Mouse (Mus musculus) forebrain, embryonic 14.5 days (tissue): ENCODE results near the gene Dmrt1. TPM values are rescaled to one million over a fixed set of nuclear protein-coding genes. Genes with fewer than 3 reads are reported as not detected.
"Not testable (repeated sequence)": the region's sequence is repeated elsewhere in the genome, so short reads cannot be mapped to it uniquely, and the experiment has no call there.

Experiments used
- ATAC-seq: fragments of 200-750 bp; cut with Nextera tagmentation; 2 replicates; pipeline ENCODE4 v1.8.0; 2017; ENCODE audit warnings: mild to moderate bottlenecking, moderate library complexity
- DNase-seq: peaks from one replicate; pipeline ENCODE4 v3.0.0-alpha.2; 2015; ENCODE audit warnings: low spot score
- H3K27ac ChIP-seq: fragments of 300-500 bp; sonication (generic); 2 replicates; pipeline ENCODE4 v1.5.1; 2014; ENCODE audit warnings: low read depth, mild to moderate bottlenecking, control low read depth, low read length, moderate library complexity
- H3K27me3 ChIP-seq: fragments of 300-500 bp; sonication (generic); replicated peaks from 2 replicates; pipeline ENCODE4 v1.6.1; 2014; ENCODE audit warnings: low read length, control low read depth, mixed read lengths; ENCODE audit not compliant: control insufficient read depth, insufficient read depth
- H3K36me3 ChIP-seq: fragments of 300-500 bp; sonication (generic); 2 replicates; pipeline ENCODE4 v1.6.1; 2014; ENCODE audit warnings: low read length, control low read depth; ENCODE audit not compliant: control insufficient read depth, insufficient read depth
- H3K4me1 ChIP-seq: fragments of 300-500 bp; sonication (generic); 2 replicates; pipeline ENCODE4 v1.6.1; 2014; ENCODE audit warnings: antibody characterized with exemption, low read length, control low read depth; ENCODE audit not compliant: control insufficient read depth, insufficient read depth
- H3K4me2 ChIP-seq: fragments of 300-500 bp; sonication (generic); 2 replicates; pipeline ENCODE4 v1.6.1; 2014; ENCODE audit warnings: mild to moderate bottlenecking, control low read depth, low read length
- H3K4me3 ChIP-seq: fragments of 300-500 bp; sonication (generic); 2 replicates; pipeline ENCODE4 v1.5.1; 2014; ENCODE audit warnings: low read depth, low read length, control low read depth
- H3K9ac ChIP-seq: fragments of 300-500 bp; sonication (generic); 2 replicates; pipeline ENCODE4 v1.6.1; 2014; ENCODE audit warnings: mild to moderate bottlenecking, low read length, control low read depth, moderate library complexity
- H3K9me3 ChIP-seq: fragments of 300-500 bp; sonication (generic); replicated peaks from 2 replicates; pipeline ENCODE4 v1.6.1; 2016; ENCODE audit warnings: low read length, control low read depth, mixed read lengths; ENCODE audit not compliant: control insufficient read depth
- WGBS: fragments of 180-500 bp; shearing (Covaris S2); extraction: QIAGEN DNeasy Blood & Tissue Kit; methylation state at CpG from one replicate; pipeline ENCODE4 v1.1.7; 2014; 5-methylcytosine and 5-hydroxymethylcytosine counted together
- polyA plus RNA-seq: library from polyadenylated mRNA; unstranded; fragments of >200 nt; fragmentation: Nextera tagmentation; extraction: Ambion mirVana; gene quantifications from 2 replicates; pipeline ENCODE4 v1.2.1, GENCODE M21; 2014

The Dmrt1 gene
- 0.19 TPM in 1 of 2 replicates, not detected in the other for polyA plus RNA-seq

DNA sequence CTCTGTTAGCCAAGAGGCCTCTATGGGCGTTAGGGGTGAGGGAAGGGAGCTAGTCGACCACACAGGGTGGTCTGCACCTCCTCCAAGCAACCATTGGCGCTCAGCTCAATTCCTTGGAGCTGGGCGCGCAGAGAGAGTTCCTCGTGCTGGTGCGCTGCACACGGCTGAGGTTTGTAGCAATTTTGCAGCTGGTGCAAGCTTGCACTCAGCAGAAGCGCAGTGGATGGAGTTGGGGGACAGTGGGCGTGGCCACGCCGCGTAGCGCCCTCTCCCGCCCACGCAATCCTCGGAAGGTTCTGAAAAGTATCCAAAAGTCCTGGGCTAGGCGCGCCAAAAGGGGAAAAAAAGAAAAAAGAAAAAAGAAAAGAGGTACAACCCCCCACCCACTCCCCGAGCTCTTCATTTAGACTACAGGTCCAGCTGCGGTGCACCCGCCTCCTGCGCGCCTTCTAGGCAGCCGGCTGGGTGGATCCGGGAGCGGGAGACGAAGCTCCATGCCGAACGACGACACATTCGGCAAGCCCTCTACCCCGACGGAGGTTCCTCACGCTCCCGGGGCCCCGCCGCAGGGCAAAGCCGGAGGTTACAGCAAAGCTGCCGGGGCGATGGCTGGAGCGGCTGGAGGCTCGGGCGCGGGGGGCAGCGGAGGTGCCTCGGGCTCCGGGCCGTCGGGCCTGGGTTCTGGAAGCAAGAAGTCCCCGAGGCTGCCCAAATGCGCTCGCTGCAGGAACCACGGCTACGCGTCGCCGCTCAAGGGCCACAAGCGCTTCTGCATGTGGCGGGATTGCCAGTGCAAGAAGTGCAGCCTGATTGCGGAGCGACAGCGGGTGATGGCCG lies at the start of gene Dmrt1:
TSS of gene Dmrt1 (plus strand) at position 259 of the 837 bp plus-strand sequence.
- H3K27me3 ChIP-seq: peaks cover 56% of the 10 kb centered on the region
- H3K4me2 ChIP-seq: peak within 1 kb of the TSS; percentile 49
- ATAC-seq: no peak; the same call in 1 of the 2 replicates
- no peaks in the 10 kb centered on the region for H3K9me3 ChIP-seq
- H3K4me1 ChIP-seq: peaks cover 5% of the 10 kb centered on the region; the same call in 1 of the 2 replicates
- no peak within 1 kb of the TSS for H3K27ac ChIP-seq
- no peak within 1 kb of the TSS for H3K9ac ChIP-seq
- no peaks in the 10 kb centered on the region for H3K36me3 ChIP-seq
- under 1% methylated on average over 64 of the region's 64 CpGs for WGBS
- H3K4me3 ChIP-seq: peak within 1 kb of the TSS; percentile 28
- peak; percentile 29 for DNase-seq

DNA sequence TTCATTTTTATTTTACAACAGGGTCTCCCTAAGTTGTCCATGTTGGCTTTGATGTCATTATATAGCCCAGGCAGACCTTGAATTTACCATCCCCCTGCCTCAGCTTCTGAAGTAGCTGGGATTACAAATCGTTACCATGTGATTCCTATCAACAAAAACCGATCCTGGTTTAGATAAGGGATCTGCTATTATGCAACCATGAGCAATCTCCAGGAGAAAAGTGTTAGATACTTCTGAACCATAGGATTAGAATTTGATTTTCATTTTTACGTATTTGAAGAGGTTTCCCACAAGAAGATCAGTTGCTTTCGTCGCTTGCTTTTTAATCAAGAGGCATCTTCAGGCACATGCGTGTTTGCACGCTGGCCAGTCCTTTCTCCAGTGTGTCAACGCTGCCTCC lies 44.7 kb upstream of the Dmrt1 start:
- no peaks in the 10 kb centered on the region for H3K36me3 ChIP-seq
- WGBS: 96% methylated on average over 8 of the region's 8 CpGs
- no peaks in the 10 kb centered on the region for H3K27me3 ChIP-seq
- H3K27ac ChIP-seq: no peak overlapping the region
- H3K9me3 ChIP-seq: no peaks in the 10 kb centered on the region
- no peak overlapping the region for H3K4me3 ChIP-seq
- no peak overlapping the region for H3K9ac ChIP-seq
- ATAC-seq (no peak), DNase-seq (no peak)
- H3K4me2 ChIP-seq: no peak overlapping the region
- peaks cover 4% of the 10 kb centered on the region; the same call in 1 of the 2 replicates for H3K4me1 ChIP-seq

DNA sequence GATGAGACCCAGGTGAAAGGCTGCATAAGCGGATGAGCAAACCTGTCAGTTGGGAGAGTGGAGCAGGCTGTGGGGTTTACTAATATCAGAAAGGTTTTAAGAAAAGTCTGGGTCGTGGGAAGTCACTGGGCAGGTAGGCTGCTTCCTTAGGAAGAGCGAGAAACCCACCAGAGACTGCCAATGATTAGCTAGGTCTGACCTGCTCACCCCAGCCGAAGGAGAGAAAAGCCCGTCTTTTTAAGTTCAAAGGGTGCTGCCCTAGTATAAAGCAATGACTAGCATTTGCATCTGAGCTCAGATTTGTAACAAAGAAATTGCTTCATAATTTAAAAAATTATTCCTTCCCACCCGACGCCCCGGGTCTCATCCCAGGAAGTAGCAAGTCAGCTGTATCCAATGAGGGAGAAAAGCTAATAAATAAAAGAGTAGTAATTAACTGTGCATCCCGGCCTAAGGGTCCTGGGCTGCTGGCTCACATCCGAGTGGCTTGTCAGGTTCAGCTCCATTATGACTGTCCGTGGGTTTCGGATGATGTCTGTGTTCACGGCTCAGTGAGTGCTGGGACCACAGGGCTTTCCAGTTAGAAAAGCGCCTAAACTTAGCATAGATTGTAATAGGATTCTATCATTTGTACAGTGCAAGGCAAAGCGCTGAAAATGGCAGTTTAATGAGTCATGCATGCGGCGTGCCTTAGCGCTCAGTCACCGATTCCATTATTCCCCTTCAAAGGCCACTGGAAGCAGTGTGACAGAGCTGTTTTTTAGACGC lies 43.7 kb upstream of the Dmrt1 start:
- ATAC-seq (peak; percentile 79), DNase-seq (peak; percentile 76)
- WGBS: 36% methylated on average over 20 of the region's 20 CpGs
- H3K36me3 ChIP-seq: no peaks in the 10 kb centered on the region
- no peak overlapping the region for H3K4me3 ChIP-seq
- peaks cover 4% of the 10 kb centered on the region; the same call in 1 of the 2 replicates for H3K4me1 ChIP-seq
- no peaks in the 10 kb centered on the region for H3K9me3 ChIP-seq
- H3K4me2 ChIP-seq: peak overlapping the region; percentile 18
- no peaks in the 10 kb centered on the region for H3K27me3 ChIP-seq
- 0 out of 2 replicates have a peak overlapping the region, but pooled peaks have one; percentile 26 for H3K9ac ChIP-seq
- no peak overlapping the region for H3K27ac ChIP-seq

DNA sequence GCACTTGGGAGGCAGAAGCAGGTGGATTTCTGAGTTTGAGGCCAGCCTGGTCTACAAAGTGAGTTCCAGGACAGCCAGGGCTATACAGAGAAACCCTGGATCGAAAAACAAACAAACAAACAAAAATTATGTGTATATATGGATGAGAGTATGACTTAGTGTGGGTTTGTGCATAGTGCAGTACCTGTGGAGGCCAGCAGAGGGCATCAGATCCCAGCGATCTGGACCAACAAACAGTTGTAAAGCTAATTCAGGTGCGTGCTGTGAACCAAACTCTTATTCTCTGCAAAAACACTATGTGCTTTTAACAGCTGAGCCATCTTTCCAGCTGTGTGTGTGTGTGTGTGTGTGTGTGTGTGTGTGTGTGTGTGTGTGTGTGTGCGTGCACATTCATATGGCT lies 29.6 kb upstream of the Dmrt1 start:
- H3K9me3 ChIP-seq, ATAC-seq, DNase-seq, H3K36me3 ChIP-seq, H3K27me3 ChIP-seq, H3K4me2 ChIP-seq, H3K27ac ChIP-seq, H3K9ac ChIP-seq, H3K4me1 ChIP-seq, H3K4me3 ChIP-seq: not testable (repeated sequence)
- WGBS: 74% methylated on average over 4 of the region's 4 CpGs

DNA sequence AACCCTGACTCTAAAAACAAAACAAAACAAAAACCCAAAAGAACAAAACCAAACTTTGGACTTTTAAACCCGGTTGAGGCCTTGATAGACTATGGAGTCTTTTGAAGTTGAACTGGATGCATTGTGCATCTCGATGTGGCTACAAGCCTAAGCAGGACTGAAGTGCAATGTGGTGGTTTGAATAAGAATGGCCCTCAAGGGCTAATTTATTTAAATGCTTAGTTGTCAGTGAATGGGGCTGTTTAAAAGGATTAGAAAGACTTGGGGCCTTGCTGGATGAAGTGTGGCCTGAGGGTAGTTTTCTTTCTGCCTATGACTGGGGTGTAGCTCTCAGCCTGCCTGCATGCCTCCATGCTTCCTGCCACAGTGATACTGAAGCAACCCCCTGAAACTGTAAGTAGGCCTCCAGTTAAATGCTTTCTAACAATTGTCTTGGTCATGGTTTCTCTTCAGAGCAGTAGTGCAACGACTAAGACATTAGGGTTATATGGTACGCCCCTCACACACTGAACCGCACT lies 26.2 kb upstream of the Dmrt1 start:
- WGBS: 46% methylated on average over 5 of the region's 5 CpGs
- ATAC-seq: no peak
- H3K4me1 ChIP-seq: no peaks in the 10 kb centered on the region
- DNase-seq: no peak
- H3K9ac ChIP-seq: no peak overlapping the region
- H3K27ac ChIP-seq: no peak overlapping the region
- H3K9me3 ChIP-seq: no peaks in the 10 kb centered on the region
- H3K36me3 ChIP-seq: no peaks in the 10 kb centered on the region
- no peak overlapping the region for H3K4me2 ChIP-seq
- no peak overlapping the region for H3K4me3 ChIP-seq
- no peaks in the 10 kb centered on the region for H3K27me3 ChIP-seq

DNA sequence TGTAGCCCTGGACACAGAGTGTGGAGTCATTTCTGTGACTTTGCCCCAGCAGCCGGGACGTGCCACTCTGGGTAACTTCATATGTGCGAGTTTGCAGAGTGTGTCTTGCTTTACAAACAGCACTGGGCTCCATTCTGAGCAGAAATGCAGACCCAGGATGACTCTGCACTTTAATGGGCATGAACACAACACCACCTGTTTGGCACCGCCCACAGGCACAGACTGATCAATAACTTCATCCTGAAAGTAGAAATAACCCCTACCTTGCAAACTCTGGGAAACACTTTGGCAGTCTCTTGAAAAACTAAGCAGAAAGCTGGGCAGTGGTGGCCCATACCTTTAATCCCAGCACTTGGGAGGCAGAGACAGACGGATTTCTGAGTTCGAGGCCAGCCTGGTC lies 24.6 kb upstream of the Dmrt1 start:
- Histone ChIP-seq H3K4me3 (no peak overlapping the region), H3K36me3 (no peaks in the 10 kb centered on the region), H3K4me2 (no peak overlapping the region), H3K27me3 (no peaks in the 10 kb centered on the region), H3K4me1 (no peaks in the 10 kb centered on the region), H3K9me3 (no peaks in the 10 kb centered on the region), H3K9ac (no peak overlapping the region), H3K27ac (no peak overlapping the region)
- DNase-seq (no peak), ATAC-seq (no peak)
- WGBS: 86% methylated on average over 6 of the region's 6 CpGs

DNA sequence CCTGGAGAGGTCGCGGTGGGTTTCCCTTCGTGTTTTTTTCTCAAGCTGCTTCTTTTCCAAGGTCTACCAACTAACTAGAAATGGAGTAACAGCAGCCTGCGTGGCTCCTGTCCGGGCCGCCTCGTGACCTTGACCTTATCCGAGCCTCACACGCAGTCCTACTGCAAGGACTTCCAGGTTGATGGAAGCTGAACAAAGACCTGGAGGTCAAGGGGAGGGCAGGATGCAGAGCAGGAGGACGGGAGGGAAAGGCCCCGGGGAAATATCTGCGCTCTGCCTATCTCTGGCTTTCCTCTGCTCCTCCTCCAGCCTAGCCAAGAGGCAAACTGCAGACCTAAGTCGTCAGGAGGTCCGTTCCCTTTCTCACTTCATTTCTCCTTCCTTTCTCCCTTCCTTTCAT lies 18.9 kb upstream of the Dmrt1 start:
- Histone ChIP-seq H3K9ac (no peak overlapping the region), H3K9me3 (no peaks in the 10 kb centered on the region), H3K4me3 (no peak overlapping the region), H3K36me3 (no peaks in the 10 kb centered on the region), H3K4me2 (no peak overlapping the region), H3K4me1 (no peaks in the 10 kb centered on the region), H3K27me3 (peaks cover 11% of the 10 kb centered on the region; the same call in 1 of the 2 replicates), H3K27ac (no peak overlapping the region)
- no peak for DNase-seq
- ATAC-seq: no peak
- WGBS: 31% methylated on average over 14 of the region's 14 CpGs

DNA sequence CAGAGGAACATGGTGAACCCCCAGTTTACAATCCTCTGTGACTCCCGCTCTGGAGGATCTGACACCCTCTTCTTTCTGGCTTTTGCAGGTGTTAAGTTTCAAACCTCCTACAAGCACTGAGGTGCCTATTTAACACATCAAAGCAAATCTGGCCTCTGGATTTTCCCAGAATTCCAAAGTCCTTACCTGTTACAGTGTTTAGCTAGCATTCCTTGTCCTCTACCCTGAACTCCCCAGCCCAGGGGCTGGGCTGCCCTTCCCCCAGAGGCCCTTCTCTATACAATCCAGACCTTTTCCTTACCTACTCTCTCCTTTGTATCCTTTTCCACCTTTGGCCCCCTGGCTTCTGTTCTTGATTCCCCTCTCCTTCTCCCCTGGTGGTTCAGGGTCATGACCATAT lies 18.1 kb upstream of the Dmrt1 start:
- no peaks in the 10 kb centered on the region for H3K4me1 ChIP-seq
- no peak overlapping the region for H3K27ac ChIP-seq
- 45% methylated on average over 1 of the region's 1 CpGs for WGBS
- DNase-seq (no peak), ATAC-seq (no peak)
- H3K9ac ChIP-seq: no peak overlapping the region
- peaks cover 11% of the 10 kb centered on the region; the same call in 1 of the 2 replicates for H3K27me3 ChIP-seq
- H3K4me3 ChIP-seq: no peak overlapping the region
- H3K4me2 ChIP-seq: no peak overlapping the region
- no peaks in the 10 kb centered on the region for H3K9me3 ChIP-seq
- H3K36me3 ChIP-seq: no peaks in the 10 kb centered on the region
